Mouse (Mus musculus): Measurements from ENCODE around the gene Stab2. TPM values are rescaled to one million over a fixed set of nuclear protein-coding genes. Genes with fewer than 3 reads are reported as not detected.

Gene Stab2
- polyA plus RNA-seq, 1 experiment: 0.57 TPM

DNA sequence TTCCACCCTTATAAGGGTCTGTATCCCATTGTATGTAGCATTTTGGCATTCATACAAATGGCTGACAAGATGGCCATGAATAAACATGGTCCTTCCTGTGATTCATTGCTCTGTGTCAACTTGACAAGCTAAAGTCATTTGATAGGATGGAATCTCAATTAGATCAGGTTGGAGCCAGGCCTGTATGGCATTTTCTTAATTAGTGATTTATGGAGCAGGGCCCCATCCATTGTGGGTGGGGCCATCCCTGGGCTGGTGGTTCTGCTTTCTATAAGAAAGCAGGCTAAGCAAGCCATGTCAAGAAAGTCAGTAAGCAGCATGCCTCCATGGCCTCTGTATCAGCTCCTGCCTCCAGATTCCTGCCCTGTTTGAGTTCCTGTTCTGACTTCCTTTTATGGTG lies 92.2 kb downstream of the Stab2 start:
- DNase-seq (ENCODE audit: low read depth, low spot score): no peak

DNA sequence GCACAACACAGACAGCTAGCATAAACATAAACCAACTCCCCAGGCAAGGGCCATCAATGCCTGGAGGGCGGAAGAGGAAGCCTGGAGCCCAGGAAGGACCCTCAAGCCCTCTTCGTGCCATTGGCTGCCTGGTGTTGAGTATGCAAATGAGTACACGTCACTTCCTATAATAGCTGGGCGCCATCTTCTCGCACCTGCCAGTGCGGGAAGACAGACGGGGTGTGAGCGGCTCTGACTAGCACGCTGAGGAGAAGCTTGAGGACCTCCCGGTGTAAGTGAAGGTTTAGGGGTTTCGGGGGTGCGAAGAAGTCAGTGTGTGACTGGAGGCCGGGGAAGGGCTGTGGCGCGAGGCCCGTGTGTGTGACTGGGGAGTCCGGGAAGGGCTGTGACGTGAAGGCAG lies 99.3 kb downstream of the Stab2 start:
- DNase-seq (ENCODE audit: low read depth, low spot score): no peak
- WGBS: 96% methylated on average over 18 of the region's 18 CpGs

DNA sequence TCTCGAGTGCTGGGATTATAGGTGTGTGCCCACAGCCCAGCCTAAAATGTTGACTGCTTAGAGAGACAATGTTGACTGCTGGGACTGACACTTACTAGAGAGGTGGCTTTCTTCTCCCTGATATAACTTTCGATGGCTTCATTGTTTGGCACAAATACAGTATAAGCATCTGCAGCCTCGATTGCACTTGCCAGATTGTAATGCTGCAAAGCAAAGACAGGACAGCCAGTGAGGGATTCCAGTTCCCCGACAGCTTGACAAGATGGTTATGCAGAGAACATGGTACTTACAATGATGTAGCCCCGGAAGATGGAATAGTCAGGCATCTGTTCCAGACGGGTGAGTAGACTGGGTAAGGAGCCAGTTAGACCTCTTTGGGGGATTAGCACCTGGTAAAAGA lies 100.8 kb downstream of the Stab2 start:
- no peak for DNase-seq (ENCODE audit: low read depth, low spot score)
- WGBS: 66% methylated on average over 6 of the region's 6 CpGs

DNA sequence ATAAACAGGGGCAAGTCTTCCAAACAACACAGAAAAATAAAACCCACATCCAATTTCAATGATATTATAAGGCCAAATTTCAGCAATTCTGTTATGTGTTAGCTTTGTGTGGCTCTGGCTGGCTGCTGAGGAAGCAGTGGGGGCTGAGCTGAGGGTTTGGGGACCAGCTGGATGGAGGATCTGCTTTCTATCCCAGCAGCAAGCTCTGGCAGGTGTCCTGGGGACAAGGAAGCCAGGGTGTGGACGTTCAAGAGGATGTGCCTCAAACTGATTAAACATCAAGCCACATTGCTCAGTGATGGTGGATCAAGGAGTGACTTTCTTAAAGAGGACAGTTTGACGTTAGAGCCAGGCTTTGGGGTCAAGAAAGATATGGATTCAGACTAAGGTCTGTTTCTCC lies 112.3 kb downstream of the Stab2 start:
- DNase-seq (ENCODE audit: low read depth, low spot score): no peak
- WGBS: 32% methylated on average over 2 of the region's 2 CpGs

DNA sequence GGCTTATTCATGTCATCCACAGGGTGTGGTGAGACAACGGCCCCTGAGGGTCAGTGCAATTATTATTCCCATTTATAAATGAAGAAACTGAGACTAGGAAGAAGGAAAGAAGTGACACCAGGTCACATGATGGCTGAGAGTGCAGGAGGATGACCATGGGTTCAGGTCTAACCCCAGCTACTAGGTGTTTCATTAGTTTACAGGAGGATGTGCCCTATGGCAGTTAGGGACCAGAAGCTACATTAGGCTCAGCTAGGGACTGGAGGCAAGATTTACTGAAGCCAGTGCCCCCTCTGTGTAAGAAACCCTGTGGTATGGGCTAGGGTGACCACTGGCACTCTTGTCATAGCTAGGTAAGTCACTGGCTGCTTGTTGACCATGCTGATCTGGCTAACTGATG lies 116.8 kb downstream of the Stab2 start:
- no peak for DNase-seq (ENCODE audit: low read depth, low spot score)
- 75% methylated on average over 1 of the region's 1 CpGs for WGBS

DNA sequence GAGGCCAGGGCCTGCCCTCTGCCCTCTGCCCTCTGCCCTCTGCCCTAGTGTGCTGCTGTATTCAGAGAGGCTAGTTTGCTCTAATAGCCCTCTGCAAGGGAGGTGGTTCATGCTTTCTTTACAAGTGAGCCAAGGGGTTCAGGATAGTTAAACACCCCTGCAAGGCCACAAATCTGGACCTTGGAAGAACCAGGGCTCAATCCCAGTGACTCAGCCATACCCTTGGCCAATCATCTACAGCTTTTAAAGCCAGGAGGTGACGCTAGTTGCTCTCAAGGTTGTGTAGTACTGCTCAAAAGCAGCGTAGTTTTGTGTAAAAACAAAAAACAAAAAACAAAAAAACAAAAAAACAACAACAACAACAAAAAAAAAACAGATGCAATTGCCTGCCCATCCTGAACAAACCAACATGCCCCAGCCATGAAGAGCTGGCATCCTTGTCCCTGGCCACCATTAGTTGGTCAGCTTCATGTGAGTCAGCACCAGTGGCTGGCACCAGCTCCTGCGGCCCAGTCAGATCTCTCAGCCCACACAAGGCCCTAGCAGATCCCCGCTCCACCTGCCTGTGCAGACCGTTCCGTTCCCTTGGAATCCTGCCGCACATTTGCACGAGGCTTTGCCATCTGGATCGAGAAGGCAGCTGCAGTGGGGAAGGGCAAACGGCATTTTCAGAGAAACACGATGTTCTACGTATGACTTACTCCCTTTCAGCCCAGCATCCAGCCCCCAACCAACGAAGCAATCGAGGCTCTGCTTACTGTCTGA lies 117.5 kb downstream of the Stab2 start:
- no peak for DNase-seq (ENCODE audit: low read depth, low spot score)
- 86% methylated on average over 14 of the region's 14 CpGs for WGBS

DNA sequence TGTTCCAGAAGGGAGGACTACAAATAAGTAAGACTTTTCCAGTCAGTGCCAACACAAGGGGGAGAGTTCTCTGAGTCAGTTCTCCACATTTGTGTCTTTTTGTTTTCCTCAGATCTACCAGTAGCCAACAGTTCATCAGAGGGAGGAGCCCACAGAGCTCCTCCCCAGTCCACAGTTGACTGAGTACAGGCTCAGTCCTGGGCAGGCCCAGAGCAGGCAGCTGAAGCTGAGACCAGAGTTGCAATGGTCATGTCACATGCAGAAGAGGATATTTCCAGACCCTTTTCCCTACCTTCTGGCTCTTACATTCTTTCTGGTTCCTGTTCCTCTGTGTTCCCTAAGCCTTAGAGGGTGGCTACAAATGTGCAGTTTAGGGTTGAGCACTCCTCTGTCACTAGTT lies 118.4 kb downstream of the Stab2 start:
- no peak for DNase-seq (ENCODE audit: low read depth, low spot score)

DNA sequence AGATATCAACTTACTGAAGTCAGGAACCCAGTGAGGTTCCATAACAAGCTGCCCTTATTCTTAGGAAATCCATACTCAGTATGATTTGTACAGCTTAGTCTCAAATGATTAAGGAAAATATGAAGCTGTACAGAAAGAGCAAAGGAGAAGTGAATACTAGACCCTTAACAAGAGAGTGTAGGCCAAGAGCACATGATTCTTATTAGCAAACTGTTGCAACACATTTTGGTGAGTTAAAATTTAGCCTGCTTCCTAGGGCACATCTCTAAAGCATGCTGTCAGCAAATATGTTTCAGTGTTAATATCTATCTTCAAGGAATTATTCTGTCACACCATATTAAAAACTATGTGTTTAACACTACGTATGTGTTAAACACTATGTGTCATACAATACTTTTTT lies 121.4 kb downstream of the Stab2 start:
- 96% methylated on average over 1 of the region's 1 CpGs for WGBS
- no peak for DNase-seq (ENCODE audit: low read depth, low spot score)

DNA sequence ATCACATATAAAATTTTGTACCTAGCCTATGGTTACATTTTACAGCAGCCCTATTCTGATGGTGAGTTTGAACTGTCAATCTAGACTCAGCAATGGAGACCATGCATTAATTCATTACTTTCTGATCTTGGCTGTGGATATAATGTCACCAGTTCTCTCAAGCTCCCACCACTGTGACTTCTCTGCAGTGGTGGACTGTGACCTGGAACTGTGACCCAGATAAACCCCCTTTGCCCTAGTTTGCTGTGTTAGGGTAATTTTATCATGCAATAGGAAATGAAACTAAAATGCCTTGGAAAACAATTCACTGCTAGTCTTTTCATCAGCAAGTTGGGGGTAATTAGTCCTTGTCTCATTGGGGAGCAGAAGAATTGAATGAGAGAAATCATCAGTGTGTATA lies 126.4 kb downstream of the Stab2 start:
- no peak for DNase-seq (ENCODE audit: low read depth, low spot score)

DNA sequence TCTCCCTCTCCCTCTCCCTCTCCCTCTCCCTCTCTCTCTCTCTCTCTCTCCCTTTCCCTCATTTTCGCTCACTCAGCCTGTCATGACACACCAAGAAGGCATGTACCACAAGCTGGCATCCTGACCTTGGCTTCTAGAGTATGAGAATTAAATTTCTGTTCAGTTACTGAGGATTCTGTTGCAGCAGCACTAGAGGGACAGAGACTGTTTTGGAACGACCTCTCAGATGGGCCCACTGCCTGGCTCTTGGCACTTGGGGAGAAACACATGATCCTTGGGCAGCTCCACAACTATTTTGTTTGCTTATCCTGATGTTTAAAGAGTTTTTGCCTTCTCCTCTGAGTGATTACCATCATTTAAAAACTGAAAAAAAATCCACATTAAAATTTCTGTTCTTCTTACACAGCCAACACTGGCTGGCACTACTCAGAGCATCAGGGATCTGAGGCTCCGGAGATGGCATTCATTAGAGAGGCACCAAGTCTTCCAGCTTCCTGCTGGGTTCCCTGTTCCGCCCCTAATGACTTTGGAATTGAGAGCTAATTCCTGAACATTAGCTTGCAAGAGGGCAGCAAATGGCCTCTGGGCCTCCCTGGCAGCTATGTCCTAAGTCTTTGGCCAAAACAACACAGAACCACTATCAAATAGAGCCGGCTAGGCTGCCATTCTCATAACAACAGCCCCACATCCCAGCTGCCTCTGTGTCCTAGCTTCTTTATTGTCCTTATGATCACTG lies 127.6 kb downstream of the Stab2 start:
- 67% methylated on average over 5 of the region's 5 CpGs for WGBS

DNA sequence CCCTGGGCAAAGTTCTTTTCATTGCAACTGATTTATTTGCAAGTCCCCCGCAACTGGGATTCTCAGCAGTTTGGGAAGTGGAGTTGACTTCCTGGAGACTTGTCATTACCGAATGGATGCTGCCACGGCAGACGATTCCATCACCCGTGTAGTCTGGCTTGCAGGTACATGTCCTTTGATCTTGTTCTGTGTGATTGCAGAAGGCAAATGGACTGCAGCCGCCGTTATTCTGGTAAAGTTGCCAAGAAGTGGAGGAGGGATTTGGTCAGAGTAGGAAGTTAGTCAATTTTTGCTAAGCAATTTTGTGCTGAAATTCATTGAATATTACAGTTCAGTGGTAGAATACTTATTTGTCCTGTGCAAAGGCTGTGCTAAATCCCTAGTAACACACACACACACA lies 129.1 kb downstream of the Stab2 start:
- no peak for DNase-seq (ENCODE audit: low read depth, low spot score)
- WGBS: 29% methylated on average over 7 of the region's 7 CpGs

More for the DNA sequence above, 127.6 kb downstream of the Stab2 start:
- no peak for DNase-seq (ENCODE audit: low read depth, low spot score)

DNA sequence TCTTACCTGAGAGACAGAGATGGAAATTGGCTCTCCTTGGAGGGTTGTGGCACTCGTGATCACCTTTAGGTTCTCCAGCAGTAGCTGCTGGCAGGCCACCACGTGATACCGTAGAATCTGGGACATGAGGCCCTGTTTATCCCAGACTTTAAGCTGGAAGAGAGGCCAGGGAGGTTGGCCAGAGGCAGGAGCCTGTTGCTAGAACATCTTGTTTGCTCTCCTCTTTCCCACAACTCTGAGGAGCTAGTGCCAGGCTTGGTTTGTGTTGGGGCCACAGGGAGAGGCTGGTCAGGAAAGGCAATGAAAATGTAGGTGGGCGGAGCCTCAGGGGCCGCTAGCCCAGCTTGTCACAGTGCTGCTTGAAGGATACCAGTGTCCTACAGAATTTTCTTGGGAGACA lies 135.2 kb downstream of the Stab2 start:
- 39% methylated on average over 5 of the region's 5 CpGs for WGBS
- no peak for DNase-seq (ENCODE audit: low read depth, low spot score)

DNA sequence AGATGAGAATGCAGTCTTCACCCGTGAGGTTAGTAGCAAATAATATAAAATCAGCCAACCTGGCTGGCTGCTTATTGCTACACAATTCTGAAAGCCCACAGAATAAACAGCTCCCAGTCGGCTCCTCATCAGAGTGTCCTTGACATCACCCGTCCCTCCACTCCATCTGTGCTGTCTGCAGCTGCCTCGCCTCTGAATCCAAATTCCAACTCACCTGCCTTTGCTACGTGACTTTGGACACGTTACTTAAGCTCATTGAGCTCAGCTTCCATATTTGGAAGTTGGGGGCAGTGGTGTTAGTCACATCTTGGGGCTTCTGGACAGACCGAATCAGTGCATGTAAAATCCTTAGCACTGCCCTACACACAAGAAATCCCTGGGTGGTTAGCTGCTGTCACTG lies 135.7 kb downstream of the Stab2 start:
- no peak for DNase-seq (ENCODE audit: low read depth, low spot score)
- WGBS: 41% methylated on average over 7 of the region's 7 CpGs

DNA sequence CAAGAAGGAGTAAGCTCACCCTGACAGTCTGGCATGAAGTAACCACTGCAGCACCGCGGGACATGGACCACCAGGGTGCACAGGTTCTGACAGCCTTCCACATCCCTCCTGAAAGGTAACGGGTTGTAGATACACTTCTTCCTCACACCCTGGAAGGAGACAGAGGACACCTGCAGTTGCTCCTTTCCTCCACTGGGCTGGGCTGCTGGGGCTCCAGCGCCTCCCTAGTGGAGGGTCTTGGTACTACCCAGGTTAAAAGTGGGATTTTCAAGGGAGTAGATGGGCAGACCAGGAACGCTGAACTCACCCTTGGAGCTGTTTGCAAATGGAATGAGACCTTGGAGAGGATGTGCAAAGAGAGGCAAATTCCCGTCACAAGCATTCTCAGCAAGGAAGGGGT lies 144.4 kb downstream of the Stab2 start:
- DNase-seq (ENCODE audit: low read depth, low spot score): no peak
- WGBS: 88% methylated on average over 6 of the region's 6 CpGs

DNA sequence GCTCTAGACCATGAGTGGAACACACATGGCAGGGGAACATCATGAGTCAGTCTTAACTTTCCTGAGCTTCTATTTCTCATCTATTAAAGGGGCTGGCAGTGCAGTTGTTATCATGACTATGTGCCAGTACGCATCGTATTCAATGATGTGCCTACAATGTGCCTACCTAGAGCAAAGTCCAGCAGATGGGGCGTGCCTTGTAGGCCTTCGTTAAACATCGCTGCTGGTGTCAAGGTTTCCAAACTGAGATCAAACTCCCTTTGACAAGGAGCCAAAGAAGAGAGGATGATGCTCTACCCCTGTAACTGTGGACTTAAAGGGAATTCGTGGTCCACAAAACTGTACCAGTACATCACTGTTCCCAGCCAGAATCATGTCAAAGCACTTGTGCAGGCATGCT lies 145.3 kb downstream of the Stab2 start:
- no peak for DNase-seq (ENCODE audit: low read depth, low spot score)

DNA sequence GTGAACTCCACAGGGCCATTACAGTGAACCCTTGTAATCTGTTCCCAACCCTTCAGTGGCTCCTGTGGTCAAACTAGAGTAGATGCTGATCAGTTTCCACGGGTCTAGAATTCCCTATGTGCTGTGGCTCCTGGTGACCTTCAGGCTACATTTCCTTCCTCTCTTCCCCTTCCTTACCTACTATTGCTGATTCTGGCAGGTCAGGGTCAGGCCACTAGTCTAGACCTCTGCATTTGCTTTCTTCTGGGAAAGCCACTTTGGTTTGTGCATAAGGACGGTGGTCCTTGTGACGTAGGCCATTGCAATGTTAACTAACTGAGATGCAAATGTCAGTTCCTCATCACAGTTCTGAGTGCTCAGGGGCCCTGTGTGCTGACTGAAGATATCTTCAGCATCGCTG lies 147.4 kb downstream of the Stab2 start:
- no peak for DNase-seq (ENCODE audit: low read depth, low spot score)
- WGBS: 78% methylated on average over 4 of the region's 4 CpGs

More for the DNA sequence above, 145.3 kb downstream of the Stab2 start:
- WGBS: 40% methylated on average over 6 of the region's 6 CpGs

DNA sequence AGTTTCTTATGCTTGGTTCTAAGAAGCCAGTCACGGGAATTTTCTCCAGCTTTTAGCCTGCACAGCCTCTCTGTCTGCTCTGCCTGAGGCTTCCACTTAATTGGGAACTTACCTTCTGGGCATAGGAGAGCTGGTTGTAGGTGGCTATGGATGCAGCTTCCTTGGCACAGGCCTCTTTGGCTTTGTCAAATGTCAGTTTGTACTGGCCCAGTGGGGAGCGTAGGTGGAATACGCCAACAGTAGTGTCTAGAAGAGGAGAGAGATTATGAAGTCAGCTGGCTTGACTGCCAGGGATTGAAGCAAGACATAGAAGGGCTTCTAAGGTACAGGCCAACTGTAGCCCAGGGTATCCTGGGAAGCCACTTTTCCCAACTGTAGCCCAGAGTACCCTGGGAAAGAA lies 154.4 kb downstream of the Stab2 start:
- no peak for DNase-seq (ENCODE audit: low read depth, low spot score)
- 87% methylated on average over 3 of the region's 3 CpGs for WGBS

DNA sequence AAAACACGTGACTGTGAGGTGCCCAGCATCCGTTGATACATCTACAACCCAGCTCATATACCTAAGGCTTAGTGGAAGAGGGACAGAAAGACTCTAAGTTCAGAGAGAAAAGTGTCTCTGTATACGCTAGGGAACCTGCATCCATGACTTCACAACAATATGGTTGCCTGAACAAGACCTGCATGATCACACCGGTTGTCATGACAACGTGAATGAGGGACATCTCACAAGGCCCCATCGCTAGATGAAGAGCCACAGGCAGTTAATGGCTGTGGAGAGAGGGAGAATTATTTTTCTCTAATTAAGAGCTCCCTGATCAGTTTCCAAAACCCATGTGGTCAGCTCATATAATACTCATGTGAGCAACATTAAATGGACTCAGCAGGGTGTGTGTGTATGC lies 155.7 kb downstream of the Stab2 start:
- no peak for DNase-seq (ENCODE audit: low read depth, low spot score)
- 84% methylated on average over 6 of the region's 6 CpGs for WGBS

DNA sequence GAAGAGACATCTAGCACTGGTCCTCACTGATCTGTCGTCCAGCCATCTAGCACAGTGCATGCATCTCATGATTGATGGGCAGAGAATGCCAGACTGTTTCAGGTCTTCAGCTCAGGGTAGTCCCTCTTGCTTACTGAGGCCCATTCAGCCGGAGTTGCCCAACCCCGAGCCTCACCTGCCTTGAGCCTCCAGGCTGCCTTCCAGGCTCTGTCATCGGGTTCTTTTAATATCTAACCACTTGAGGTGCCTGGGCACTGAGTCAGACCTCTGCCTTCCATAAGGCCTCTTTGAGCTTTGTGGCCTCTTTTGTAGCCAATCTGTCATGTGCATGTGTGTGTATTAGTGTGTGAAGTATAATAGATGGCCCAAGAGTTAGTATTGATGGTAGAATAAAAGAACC lies 158.3 kb downstream of the Stab2 start:
- 82% methylated on average over 4 of the region's 4 CpGs for WGBS
- no peak for DNase-seq (ENCODE audit: low read depth, low spot score)

DNA sequence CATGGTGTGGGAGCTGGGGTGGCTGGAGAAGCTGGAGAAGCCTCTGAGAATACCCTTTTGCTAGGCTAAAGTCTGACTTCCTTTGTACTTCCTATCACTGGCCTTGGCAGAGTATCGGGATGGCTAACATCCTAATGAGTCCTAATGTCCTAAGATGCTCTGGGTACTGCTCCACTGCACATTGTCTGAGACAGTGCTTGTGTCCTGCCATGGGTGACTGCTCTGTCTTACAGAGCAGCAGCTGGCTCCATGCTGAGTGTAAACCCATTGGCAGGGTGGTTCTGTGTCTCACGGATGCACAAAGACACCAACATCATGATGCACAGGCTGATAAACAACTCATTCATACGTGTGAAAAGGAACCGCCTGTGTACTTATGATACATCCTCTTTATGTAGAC lies 158.7 kb downstream of the Stab2 start:
- 85% methylated on average over 4 of the region's 4 CpGs for WGBS

DNA sequence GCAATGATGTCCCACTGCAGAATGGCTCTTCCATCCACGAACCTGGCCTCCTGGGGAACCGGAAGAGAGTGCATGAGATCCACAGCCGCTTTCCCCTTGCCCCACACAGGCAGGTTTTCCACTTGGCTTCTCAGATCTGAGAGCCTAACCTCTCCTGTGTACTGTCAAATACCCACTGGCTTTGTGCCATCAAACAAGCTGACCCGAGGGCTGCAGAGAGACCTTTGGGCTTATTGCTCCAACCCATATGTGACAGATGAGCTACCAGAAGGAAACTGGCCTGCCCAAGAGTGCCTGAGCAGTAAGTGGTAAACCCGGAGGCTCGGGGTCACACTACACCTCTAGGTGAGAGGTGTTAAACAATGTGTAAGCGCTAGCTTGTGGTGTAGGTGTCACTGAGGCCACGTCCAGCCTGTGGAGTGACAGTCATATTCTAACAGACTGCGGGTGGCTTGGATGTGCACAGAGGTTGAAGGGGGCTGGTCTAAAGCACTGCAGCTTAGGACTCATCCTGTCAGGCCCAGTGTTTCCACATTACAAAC lies 160.8 kb downstream of the Stab2 start:
- DNase-seq (ENCODE audit: low read depth, low spot score): no peak
- 70% methylated on average over 9 of the region's 9 CpGs for WGBS

More for the DNA sequence above, 158.7 kb downstream of the Stab2 start:
- DNase-seq (ENCODE audit: low read depth, low spot score): no peak

All from large intestine, adult 2 months (tissue).